Mouse (Mus musculus) Patski (cell line): ENCODE data around the gene Acsl1. TPM values are rescaled to one million over a fixed set of nuclear protein-coding genes. Genes with fewer than 3 reads are reported as not detected.

Experiments
- ATAC-seq: fragments of 100-300 bp; one replicate; pipeline ENCODE4 v1.8.0; 2021
- CTCF ChIA-PET: fragments of 350-600 bp; sonication (Branson Sonifier 250); formaldehyde crosslinking; loops from one replicate; lab custom pipeline; 2022; ENCODE audit warnings: inconsistent platforms; lab: Charles Lee
- POLR2A ChIA-PET: fragments of 350-600 bp; sonication (Branson Sonifier 250); formaldehyde crosslinking; loops from one replicate; lab custom pipeline; 2022; ENCODE audit warnings: antibody characterized with exemption, inconsistent platforms; lab: Charles Lee
- DNase-seq: peaks from one replicate; pipeline ENCODE4 v3.0.0-alpha.2; 2011; ENCODE audit warnings: low read depth, low spot score
- H3K27me3 ChIP-seq: fragments of 371-371 bp; one replicate; pipeline ENCODE4 v1.5.1; 2021
- CTCF ChIP-seq: fragments of 100-300 bp; IDR thresholded peaks from one replicate; pipeline ENCODE4 v1.5.1; 2021
- in situ Hi-C: fragments of 300-500 bp; cut with MboI; formaldehyde crosslinking; loops from 3 replicates; pipeline ENCODE4 v1.11.1; 2018; ENCODE audit warnings: low pct_unique_long_range_greater_than_20kb, mixed read lengths
- polyA plus RNA-seq: library from polyadenylated mRNA; unstranded; gene quantifications from one replicate; pipeline ENCODE4 v1.2.3, GENCODE M21; 2021

The Acsl1 gene
- polyA plus RNA-seq, 1 experiment from 2014 or later: 43.4 TPM

DNA sequence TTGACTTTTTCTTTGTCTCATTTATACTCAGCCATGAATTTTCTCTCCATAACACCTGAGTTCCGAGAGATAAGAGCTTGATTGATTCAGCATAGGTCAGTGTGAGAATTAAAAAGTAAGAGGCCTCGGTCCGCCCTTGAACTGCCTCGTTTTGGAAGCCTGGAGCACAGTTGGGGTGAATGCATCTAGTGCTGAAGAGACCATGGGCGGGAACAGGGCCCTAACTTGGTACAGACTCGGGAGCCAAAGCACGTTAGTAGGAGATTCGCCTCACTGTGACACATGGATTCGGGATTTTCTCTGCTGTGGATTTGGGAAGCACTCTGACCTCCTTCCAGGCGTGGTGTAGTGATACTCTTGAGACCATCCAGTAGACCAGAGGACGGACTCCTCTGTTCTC lies 4.6 kb downstream of the Acsl1 start:
- in situ Hi-C loops: no loop called here
- ATAC-seq (no peak), DNase-seq (no peak)
- ChIA-PET CTCF (interaction anchor here (1.5 to 2.2 kb wide), 2 partner anchors 13 to 73 kb away, joined by 4 to 5 read pairs; no protein-coding TSS in a partner anchor), POLR2A (no interaction called here)
- TF ChIP-seq CTCF: no peak
- no peaks in the 10 kb centered on the region for H3K27me3 ChIP-seq

GRCm38 (mm10) chr8:46475942-46476341 lies 5.1 kb downstream of the Acsl1 start:
- ATAC-seq: no peak
- no peak for TF ChIP-seq CTCF
- in situ Hi-C loops: no loop called here
- H3K27me3 ChIP-seq: no peaks in the 10 kb centered on the region
- POLR2A ChIA-PET: no interaction called here
- CTCF ChIA-PET: interaction anchor here (2.2 kb wide), 1 partner anchor 72 kb away, joined by 4 read pairs; no protein-coding TSS in a partner anchor
- DNase-seq: no peak

GRCm38 (mm10) chr8:46477747-46478458 lies 7.1 kb downstream of the Acsl1 start:
- no peak for TF ChIP-seq CTCF
- no peaks in the 10 kb centered on the region for H3K27me3 ChIP-seq
- no peak for DNase-seq
- CTCF ChIA-PET: no interaction called here
- POLR2A ChIA-PET: no interaction called here
- ATAC-seq: no peak
- in situ Hi-C loops: no loop called here

DNA sequence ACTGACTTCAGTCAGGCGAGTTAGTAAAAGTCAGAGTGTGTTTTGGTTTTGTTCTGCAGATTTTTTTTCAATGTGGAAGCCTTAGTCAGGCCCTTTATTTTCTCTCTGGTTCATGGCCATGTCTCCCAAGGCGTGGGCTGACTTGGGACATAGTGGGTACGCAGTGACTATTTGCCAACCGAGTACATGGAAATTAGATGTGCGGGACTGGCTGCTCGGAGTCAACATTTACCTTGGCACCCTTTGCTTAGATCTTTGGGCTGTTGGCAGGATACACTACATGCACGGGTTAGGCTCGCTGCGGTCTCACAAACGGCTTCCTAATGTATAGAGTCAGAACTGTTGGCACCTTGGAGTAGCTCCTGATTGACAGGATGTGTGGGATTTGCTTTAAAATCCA lies 7.9 kb downstream of the Acsl1 start:
- CTCF ChIA-PET: no interaction called here
- DNase-seq: no peak
- no peak for ATAC-seq
- POLR2A ChIA-PET: no interaction called here
- no peaks in the 10 kb centered on the region for H3K27me3 ChIP-seq
- in situ Hi-C loops: no loop called here
- TF ChIP-seq CTCF: no peak

GRCm38 (mm10) chr8:46479794-46480532 lies 9.1 kb downstream of the Acsl1 start:
- TF ChIP-seq CTCF: no peak
- no peak for ATAC-seq
- in situ Hi-C loops: no loop called here
- no peaks in the 10 kb centered on the region for H3K27me3 ChIP-seq
- POLR2A ChIA-PET: no interaction called here
- no peak for DNase-seq
- CTCF ChIA-PET: no interaction called here

GRCm38 (mm10) chr8:46480533-46480900 lies 9.7 kb downstream of the Acsl1 start:
- ChIA-PET POLR2A (no interaction called here), CTCF (no interaction called here)
- ATAC-seq (no peak), DNase-seq (no peak)
- no peaks in the 10 kb centered on the region for H3K27me3 ChIP-seq
- TF ChIP-seq CTCF: no peak
- in situ Hi-C loops: no loop called here

DNA sequence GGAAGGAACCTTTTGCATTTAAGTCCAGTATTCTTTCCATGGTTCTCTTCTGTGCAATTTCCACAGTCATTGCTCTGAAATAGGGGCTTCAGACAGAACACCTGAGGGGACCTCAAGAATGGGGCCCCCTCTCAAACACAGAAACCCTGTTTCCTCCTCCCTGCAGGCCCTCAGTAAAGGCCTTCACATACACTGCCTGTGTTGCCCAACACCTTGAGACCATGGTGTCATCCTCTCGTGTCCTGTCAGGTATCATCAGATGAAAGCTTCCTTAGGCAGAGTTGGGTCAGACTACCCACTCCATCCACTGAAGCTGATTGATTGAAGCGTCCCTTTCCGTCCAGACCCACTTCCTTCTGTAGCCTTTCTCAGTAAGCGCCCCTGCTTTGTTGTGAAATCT lies 11.9 kb downstream of the Acsl1 start:
- no peak for DNase-seq
- H3K27me3 ChIP-seq: no peaks in the 10 kb centered on the region
- TF ChIP-seq CTCF: no peak
- in situ Hi-C loops: no loop called here
- ATAC-seq: no peak
- ChIA-PET CTCF (interaction anchor here (1.8 kb wide), 1 partner anchor 9 kb away, joined by 7 read pairs; no protein-coding TSS in a partner anchor), POLR2A (no interaction called here)

- TF ChIP-seq CTCF: no peak
- in situ Hi-C loops: no loop called here
- DNase-seq (no peak), ATAC-seq (no peak)
- POLR2A ChIA-PET: no interaction called here
- CTCF ChIA-PET: interaction anchor here (1.8 kb wide), 1 partner anchor 10 kb away, joined by 7 read pairs; no protein-coding TSS in a partner anchor
- H3K27me3 ChIP-seq: no peaks in the 10 kb centered on the region
Measured at GRCm38 (mm10) chr8:46483247-46483646, 12.4 kb downstream of the Acsl1 start.

DNA sequence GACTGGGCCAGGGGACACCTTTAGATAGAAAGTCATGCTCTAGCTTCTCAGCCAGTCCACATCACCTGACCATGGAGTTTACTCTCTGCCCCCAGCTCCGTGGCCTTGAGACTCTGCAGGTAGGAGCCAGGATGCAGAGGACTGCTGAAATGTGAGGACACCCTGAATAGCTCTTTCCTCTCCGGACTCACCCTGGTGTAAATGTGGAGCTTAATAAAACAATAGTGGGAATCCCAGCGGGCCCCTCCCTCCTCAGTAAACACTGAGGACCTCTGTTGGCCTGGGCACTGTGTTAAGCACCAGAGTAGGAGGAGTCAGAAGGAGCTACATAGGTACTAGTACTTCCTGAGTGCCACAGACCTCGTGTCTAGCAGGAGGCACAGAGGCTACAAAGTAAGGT lies 13.2 kb downstream of the Acsl1 start:
- POLR2A ChIA-PET: no interaction called here
- no peak for ATAC-seq
- in situ Hi-C loops: no loop called here
- TF ChIP-seq CTCF: no peak
- DNase-seq: no peak
- CTCF ChIA-PET: interaction anchor here (0.5 to 1.8 kb wide), 2 partner anchors 11 to 456 kb away, joined by 3 to 7 read pairs; no protein-coding TSS in a partner anchor
- no peaks in the 10 kb centered on the region for H3K27me3 ChIP-seq

DNA sequence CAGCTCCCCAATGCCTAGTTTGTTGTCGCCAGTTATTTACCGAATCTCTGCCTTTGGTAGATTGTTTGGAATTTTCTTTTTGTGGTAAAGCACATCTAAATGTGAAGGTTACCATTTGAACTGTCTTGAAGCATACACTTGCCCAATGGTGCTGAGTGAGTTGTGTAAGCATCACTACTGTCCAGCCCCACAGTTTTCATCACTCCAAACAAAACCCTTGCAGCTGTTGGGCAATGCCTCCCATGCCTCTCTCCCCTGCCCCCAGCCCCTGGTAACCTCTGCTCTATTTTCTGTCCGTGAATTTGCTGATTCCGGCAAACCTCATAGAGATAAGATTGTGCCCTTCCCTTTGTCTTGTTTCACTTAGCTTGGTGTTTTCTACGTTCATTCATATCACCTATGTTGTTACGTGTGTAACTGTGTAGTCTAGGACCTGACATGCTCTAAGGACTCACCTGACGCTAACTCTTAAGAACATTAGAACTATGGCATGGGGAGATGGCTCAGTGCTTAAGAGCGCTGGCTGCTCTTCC lies 14.2 kb downstream of the Acsl1 start:
- POLR2A ChIA-PET: no interaction called here
- H3K27me3 ChIP-seq: no peaks in the 10 kb centered on the region
- TF ChIP-seq CTCF: no peak
- in situ Hi-C loops: no loop called here
- DNase-seq (no peak), ATAC-seq (no peak)
- CTCF ChIA-PET: no interaction called here
